Mouse (Mus musculus): ENCODE results near the gene Kcnk15.

The Kcnk15 gene

GRCm38 (mm10) chr2:163853461-163853901 is at the start of gene Kcnk15:
Gene Kcnk15, plus strand, starts transcription at chr2:163853651.
- DNase-seq, result peak; percentile 56

- DNase-seq, result no peak
Measured at GRCm38 (mm10) chr2:163803838-163804237, 49.6 kb upstream of the Kcnk15 start.

GRCm38 (mm10) chr2:163809166-163809565 is 44.3 kb upstream of the Kcnk15 start:
- DNase-seq, result no peak

DNA sequence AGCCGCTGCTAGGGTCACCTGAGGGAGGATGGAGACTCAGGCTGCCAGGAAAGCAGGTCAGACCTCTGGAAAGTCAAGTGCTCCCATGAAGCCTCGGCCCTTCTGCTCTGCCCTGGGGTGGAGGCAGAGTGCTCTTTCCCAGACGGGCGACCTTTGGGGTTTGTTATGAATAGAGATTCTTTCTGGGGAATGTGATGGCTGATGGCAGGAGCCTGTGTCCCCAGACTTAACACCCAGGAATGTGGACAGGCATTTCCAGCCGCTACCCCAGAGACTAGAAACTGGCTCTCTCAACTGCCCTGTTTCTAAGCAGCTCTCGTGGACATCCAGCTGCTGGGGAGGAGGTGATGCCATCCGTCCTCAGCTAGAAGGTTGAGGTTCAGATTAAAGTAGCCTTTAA is 43.7 kb upstream of the Kcnk15 start:
- no peak for DNase-seq

DNA sequence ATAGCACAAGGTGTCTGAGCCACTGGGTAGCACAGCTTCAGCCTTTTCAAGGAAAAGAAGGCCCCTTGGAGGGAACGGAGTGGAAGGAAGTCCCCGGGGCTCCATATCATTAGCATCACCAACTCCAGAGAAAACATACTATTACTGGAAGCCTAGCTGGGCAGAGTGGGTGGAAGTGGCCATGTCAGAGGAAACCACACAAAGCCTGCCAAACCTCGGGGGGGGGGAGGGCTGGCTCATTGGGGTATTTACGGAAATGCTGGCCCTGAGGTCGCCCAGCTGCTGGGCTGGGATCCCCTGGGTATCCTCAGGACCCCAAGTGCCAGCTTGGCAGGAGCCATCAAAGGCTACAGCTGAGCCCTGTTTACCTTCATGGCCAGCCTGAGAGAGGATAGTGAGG is 40.4 kb upstream of the Kcnk15 start:
- DNase-seq, result no peak

DNA sequence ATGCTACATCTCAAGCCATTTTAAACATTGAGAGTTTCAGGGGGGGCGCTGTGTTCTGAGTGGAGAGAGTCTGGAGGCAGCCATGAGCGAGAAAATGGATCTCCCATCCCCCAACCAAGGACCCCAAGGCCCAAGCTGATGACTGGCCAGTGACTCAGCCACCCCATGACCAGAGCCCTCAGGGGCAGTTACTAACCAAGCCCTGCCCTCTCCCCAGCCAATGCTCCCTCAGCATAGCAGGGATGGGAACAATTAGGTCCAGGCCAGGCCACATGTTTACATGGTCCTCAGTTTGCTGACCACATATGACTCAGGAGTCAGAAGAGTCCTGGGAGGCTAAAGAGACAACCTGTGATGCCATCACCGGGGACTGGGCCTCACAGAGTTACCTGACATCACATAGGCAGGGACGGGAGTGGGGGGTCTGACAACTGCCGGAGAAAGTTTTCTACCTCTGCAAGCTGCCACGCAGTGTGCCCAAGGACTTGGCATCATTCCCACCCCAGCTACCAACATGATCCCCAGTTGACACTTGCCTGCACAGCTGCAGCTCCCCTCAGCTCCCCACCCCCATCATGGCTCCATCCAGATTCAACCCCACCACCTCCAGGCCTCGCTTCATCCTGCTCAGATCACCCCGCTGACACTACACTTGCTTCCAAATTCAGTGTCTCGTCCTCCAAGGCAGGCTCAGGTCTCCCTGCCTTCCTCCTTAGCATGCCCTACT is 38.5 kb upstream of the Kcnk15 start:
- no peak for DNase-seq

DNA sequence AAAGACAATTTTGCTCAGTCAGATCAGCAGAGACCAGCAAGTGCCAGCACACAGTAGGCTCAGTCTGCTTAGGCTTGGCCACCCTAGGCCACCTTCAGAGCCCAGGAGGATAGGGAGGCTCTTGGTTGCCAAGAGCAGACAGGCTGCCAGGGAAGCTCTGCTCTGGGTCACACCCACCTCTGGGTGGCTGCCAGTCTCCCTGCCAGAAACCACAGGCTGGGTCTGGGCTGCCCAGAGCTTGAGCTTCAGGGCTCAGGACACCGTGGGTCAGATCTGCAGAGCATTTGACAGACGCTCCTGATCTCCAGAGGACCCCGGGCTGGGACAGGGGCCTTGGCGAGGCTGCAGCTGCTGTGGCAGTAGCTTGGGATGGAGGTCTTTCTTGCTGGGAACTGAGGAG is 32.8 kb upstream of the Kcnk15 start, which contains the start of gene Ccn5:
Gene Ccn5 (plus strand): TSS at position 255 of the 400 bp plus-strand sequence.
- DNase-seq, result peak; percentile 27 to 36

GRCm38 (mm10) chr2:163823248-163823647 is 30.2 kb upstream of the Kcnk15 start:
- peak; percentile 81 to 83 for DNase-seq

DNA sequence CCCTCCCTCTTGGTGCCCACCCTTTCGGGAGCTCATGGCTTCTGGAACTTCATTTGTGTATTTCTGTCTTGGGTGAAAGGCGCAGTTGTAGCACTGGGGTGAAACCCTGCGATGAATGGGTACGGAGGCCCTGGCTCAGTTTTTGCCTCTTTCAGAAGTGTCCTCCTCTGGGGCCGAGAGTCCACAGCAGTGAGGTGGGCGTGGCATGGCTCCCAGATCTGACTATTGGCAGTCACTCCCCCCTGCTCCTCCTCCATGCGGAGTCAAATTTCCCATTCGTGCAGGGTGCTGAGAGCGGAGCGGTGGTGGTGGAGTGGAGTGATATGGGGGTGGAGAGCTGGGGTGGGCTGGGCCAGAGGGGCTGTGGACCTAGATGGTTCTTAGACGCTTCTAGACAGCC is 29.7 kb upstream of the Kcnk15 start:
- DNase-seq, result peak; percentile 76 to 83

- no peak for DNase-seq
Measured at GRCm38 (mm10) chr2:163825861-163826260, 27.6 kb upstream of the Kcnk15 start.

DNA sequence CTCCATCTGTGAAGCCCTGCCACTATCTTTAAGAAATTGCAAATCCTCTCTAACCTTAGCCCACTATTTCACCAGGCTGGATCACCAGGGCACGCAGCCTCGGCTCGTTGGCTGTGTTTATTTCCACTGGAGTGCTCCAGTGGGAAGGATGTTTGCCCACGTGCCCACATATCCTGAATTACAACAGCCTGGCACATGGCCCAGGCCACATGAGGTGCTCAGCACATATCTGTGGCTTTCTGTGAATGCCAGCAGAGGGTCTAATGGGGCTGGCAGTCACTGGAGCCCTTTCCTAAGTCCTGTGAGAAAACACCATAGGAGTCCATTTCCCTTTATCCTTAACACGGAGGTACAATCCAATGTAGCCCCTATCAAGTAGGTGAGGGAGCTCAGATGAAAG is 27.0 kb upstream of the Kcnk15 start:
- no peak for DNase-seq

DNA sequence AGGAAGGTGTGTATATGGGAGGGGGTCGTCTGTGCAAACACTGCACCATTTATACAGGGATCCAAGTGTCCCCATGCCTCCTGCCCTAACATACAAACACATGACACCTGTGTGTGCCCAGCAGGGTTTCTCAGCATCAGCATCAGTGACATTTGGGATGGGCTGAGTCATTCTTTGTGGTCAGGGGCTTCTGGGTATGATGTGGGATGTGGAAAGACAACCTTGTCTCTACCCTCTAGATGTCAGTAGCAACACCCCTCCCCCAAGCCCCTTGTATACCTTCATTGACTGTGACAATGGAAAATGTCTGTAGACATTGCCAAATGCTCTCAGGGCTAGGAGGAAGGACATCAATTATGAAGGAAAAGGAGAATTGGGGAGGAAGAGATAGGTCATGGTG is 22.3 kb upstream of the Kcnk15 start:
- DNase-seq, result no peak

DNA sequence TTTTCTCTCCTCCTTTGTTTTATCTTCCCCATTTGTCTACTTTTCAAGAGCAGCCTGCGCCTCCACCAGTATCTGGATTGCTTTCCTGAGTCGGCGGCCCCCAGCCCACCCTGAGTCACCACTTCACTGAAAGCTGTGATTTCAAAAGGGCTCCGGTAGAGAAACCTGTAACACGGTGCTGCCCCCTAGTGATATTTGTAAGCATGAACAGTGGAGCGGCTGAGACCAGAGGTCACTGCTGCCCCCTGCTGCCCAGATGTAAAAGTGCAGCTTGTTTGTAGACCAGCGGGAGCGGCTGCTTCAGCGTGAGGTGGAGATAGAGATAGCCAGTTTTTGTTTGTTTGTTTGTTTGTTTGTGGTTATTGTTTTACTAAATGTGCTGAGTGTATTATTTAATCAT is 15.4 kb upstream of the Kcnk15 start:
- DNase-seq, result peak; percentile 86 to 88

- peak; percentile 28 to 34 for DNase-seq
Measured at GRCm38 (mm10) chr2:163839519-163839918, 13.9 kb upstream of the Kcnk15 start.

- no peak for DNase-seq
Measured at GRCm38 (mm10) chr2:163842043-163842442, 11.4 kb upstream of the Kcnk15 start.

- DNase-seq, result no peak
Measured at GRCm38 (mm10) chr2:163857233-163857632, 3.8 kb downstream of the Kcnk15 start.

GRCm38 (mm10) chr2:163858254-163858947 is 5.0 kb downstream of the Kcnk15 start:
- peak; percentile 65 to 68 for DNase-seq

- no peak for DNase-seq
Measured at GRCm38 (mm10) chr2:163865311-163865710, 11.9 kb downstream of the Kcnk15 start.

- no peak for DNase-seq
Measured at GRCm38 (mm10) chr2:163866061-163866460, 12.6 kb downstream of the Kcnk15 start.

GRCm38 (mm10) chr2:163869783-163870182 is 16.3 kb downstream of the Kcnk15 start:
- no peak for DNase-seq

GRCm38 (mm10) chr2:163871266-163871665 is 17.8 kb downstream of the Kcnk15 start:
- DNase-seq, result no peak

- no peak for DNase-seq
Measured at GRCm38 (mm10) chr2:163871906-163872305, 18.5 kb downstream of the Kcnk15 start.

DNA sequence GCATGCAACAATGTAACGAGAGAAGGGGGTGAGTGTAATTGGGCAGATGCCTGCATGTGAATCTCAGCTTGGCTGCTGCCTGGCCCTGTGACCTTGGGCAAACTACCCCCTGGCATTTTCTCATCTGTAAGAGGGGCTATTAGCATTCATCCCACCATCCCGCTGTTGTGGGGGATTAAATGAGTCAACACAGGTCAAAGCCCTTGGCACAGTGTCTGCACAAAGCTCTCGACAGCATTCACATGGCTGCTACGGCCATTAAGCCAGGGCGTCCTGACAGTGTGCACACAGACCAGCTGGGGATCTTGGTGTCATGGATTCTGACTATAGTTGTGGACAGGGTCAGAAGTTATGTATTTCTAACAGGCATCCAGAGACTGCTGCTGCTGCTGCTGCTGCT is 21.4 kb downstream of the Kcnk15 start:
- no peak for DNase-seq

GRCm38 (mm10) chr2:163875484-163875883 is 22.0 kb downstream of the Kcnk15 start:
- DNase-seq, result peak; percentile 37 to 45
